Mouse (Mus musculus) thymus, adult 2 months (tissue): ENCODE data around the gene Gm8362.
"Not testable (repeated sequence)": the region's sequence is repeated elsewhere in the genome, so short reads cannot be mapped to it uniquely, and the experiment has no call there.

Source experiments
- CTCF ChIP-seq: fragments of 200-500 bp; IDR thresholded peaks from 2 replicates; pipeline ENCODE4 v1.5.1; 2012; ENCODE audit warnings: mild to moderate bottlenecking, control low read depth, low read length, moderate library complexity, borderline replicate concordance; ENCODE audit not compliant: control insufficient read depth, poor library complexity, insufficient read depth; ENCODE audit errors: extremely low read depth
- POLR2A ChIP-seq: fragments of 200-500 bp; IDR thresholded peaks from 2 replicates; pipeline ENCODE4 v1.6.1; 2012; ENCODE audit warnings: mild to moderate bottlenecking, low read length, control low read depth, moderate library complexity; ENCODE audit not compliant: control insufficient read depth, poor library complexity, insufficient read depth; ENCODE audit errors: extremely low read depth

GRCm38 (mm10) chr14:6823297-6823696 lies 49.1 kb upstream of the Gm8362 start:
- not testable (repeated sequence) for TF ChIP-seq CTCF, POLR2A
